Mouse (Mus musculus): Measurements from ENCODE around the gene Nhs. TPM values are rescaled to one million over a fixed set of nuclear protein-coding genes. Genes with fewer than 3 reads are reported as not detected.
A peak's percentile ranks its signal among the peaks of the same experiment; 100 is the strongest.

The Nhs gene
- polyA plus RNA-seq, 1 experiment from 2014 or later = 2.0 TPM

GRCm38 (mm10) chrX:162044109-162044508, 115.4 kb downstream of the Nhs start:
- Histone ChIP-seq H3K27ac (ENCODE audit: low read depth) (no peak overlapping the region), H3K9ac (ENCODE audit: low read length) (no peak overlapping the region), H3K4me1 (replicated peaks; ENCODE audit: control insufficient read depth, insufficient read depth, low read length) (0 out of 2 replicates have a peak, but pooled peaks cover 2% of the 10 kb centered on the region), H3K4me2 (ENCODE audit: low read length) (no peak overlapping the region), H3K9me3 (ENCODE audit: control insufficient read depth, low read length) (no peaks in the 10 kb centered on the region), H3K36me3 (ENCODE audit: control insufficient read depth, insufficient read depth, low read length) (no peaks in the 10 kb centered on the region), H3K4me3 (ENCODE audit: low read depth, low read length) (no peak overlapping the region), H3K27me3 (replicated peaks; ENCODE audit: control insufficient read depth, insufficient read depth, low read length) (0 out of 2 replicates have a peak, but pooled peaks cover 6% of the 10 kb centered on the region)
- DNase-seq (ENCODE audit: low spot score) (no peak), ATAC-seq (replicated peaks; ENCODE audit: low FRiP score, low TSS enrichment, low read depth) (no peak)

- no peak overlapping the region for H3K9ac ChIP-seq (ENCODE audit: low read length)
- no peak overlapping the region for H3K4me3 ChIP-seq (ENCODE audit: low read depth, low read length)
- 32% methylated on average over 13 of the region's 13 CpGs for WGBS
- no peak overlapping the region for H3K4me2 ChIP-seq (ENCODE audit: low read length)
- no peak overlapping the region for H3K27ac ChIP-seq (ENCODE audit: low read depth)
- H3K9me3 ChIP-seq (ENCODE audit: control insufficient read depth, low read length) = no peaks in the 10 kb centered on the region
- peaks cover 18% of the 10 kb centered on the region for H3K27me3 ChIP-seq (replicated peaks; ENCODE audit: control insufficient read depth, insufficient read depth, low read length)
- no peaks in the 10 kb centered on the region for H3K4me1 ChIP-seq (replicated peaks; ENCODE audit: control insufficient read depth, insufficient read depth, low read length)
- DNase-seq (ENCODE audit: low spot score) = peak; percentile 63
- no peaks in the 10 kb centered on the region for H3K36me3 ChIP-seq (ENCODE audit: control insufficient read depth, insufficient read depth, low read length)
- ATAC-seq (replicated peaks; ENCODE audit: low FRiP score, low TSS enrichment, low read depth) = no peak; the same call in 1 of the 2 replicates
Observed at GRCm38 (mm10) chrX:162025210-162025953, 134.1 kb downstream of the Nhs start.

- no peak overlapping the region for H3K27ac ChIP-seq (ENCODE audit: low read depth)
- H3K4me2 ChIP-seq (ENCODE audit: low read length) = no peak overlapping the region
- H3K36me3 ChIP-seq (ENCODE audit: control insufficient read depth, insufficient read depth, low read length) = no peaks in the 10 kb centered on the region
- no peak overlapping the region for H3K9ac ChIP-seq (ENCODE audit: low read length)
- no peak overlapping the region for H3K4me3 ChIP-seq (ENCODE audit: low read depth, low read length)
- H3K9me3 ChIP-seq (ENCODE audit: control insufficient read depth, low read length) = no peaks in the 10 kb centered on the region
- no peak for ATAC-seq (replicated peaks; ENCODE audit: low FRiP score, low TSS enrichment, low read depth)
- H3K27me3 ChIP-seq (replicated peaks; ENCODE audit: control insufficient read depth, insufficient read depth, low read length) = 0 out of 2 replicates have a peak, but pooled peaks cover 6% of the 10 kb centered on the region
- WGBS = 83% methylated on average over 3 of the region's 3 CpGs
- no peak for DNase-seq (ENCODE audit: low spot score)
- H3K4me1 ChIP-seq (replicated peaks; ENCODE audit: control insufficient read depth, insufficient read depth, low read length) = no peaks in the 10 kb centered on the region
Observed at GRCm38 (mm10) chrX:162021724-162022123, 137.8 kb downstream of the Nhs start.

- Histone ChIP-seq H3K27me3 (replicated peaks; ENCODE audit: control insufficient read depth, insufficient read depth, low read length) (0 out of 2 replicates have a peak, but pooled peaks cover 4% of the 10 kb centered on the region), H3K36me3 (ENCODE audit: control insufficient read depth, insufficient read depth, low read length) (no peaks in the 10 kb centered on the region), H3K4me1 (replicated peaks; ENCODE audit: control insufficient read depth, insufficient read depth, low read length) (no peaks in the 10 kb centered on the region), H3K27ac (ENCODE audit: low read depth) (no peak overlapping the region), H3K9ac (ENCODE audit: low read length) (no peak overlapping the region), H3K4me2 (ENCODE audit: low read length) (no peak overlapping the region), H3K9me3 (ENCODE audit: control insufficient read depth, low read length) (no peaks in the 10 kb centered on the region), H3K4me3 (ENCODE audit: low read depth, low read length) (no peak overlapping the region)
- 83% methylated on average over 3 of the region's 3 CpGs for WGBS
- ATAC-seq (replicated peaks; ENCODE audit: low FRiP score, low TSS enrichment, low read depth) (no peak), DNase-seq (ENCODE audit: low spot score) (no peak)
Observed at GRCm38 (mm10) chrX:162020039-162020566, 139.4 kb downstream of the Nhs start.

- Histone ChIP-seq H3K4me3 (ENCODE audit: low read depth, low read length) (no peak overlapping the region), H3K27me3 (replicated peaks; ENCODE audit: control insufficient read depth, insufficient read depth, low read length) (no peaks in the 10 kb centered on the region), H3K9me3 (ENCODE audit: control insufficient read depth, low read length) (no peaks in the 10 kb centered on the region), H3K4me2 (ENCODE audit: low read length) (no peak overlapping the region), H3K4me1 (replicated peaks; ENCODE audit: control insufficient read depth, insufficient read depth, low read length) (no peaks in the 10 kb centered on the region), H3K9ac (ENCODE audit: low read length) (no peak overlapping the region), H3K36me3 (ENCODE audit: control insufficient read depth, insufficient read depth, low read length) (no peaks in the 10 kb centered on the region), H3K27ac (ENCODE audit: low read depth) (no peak overlapping the region)
- no peak for DNase-seq (ENCODE audit: low spot score)
- no peak for ATAC-seq (replicated peaks; ENCODE audit: low FRiP score, low TSS enrichment, low read depth)
- WGBS = 63% methylated on average over 9 of the region's 9 CpGs
Observed at GRCm38 (mm10) chrX:162017471-162017870, 142.1 kb downstream of the Nhs start.

GRCm38 (mm10) chrX:162012570-162012969, 147.0 kb downstream of the Nhs start:
- WGBS = 85% methylated on average over 4 of the region's 4 CpGs
- no peak for DNase-seq (ENCODE audit: low spot score)
- H3K27me3 ChIP-seq (replicated peaks; ENCODE audit: control insufficient read depth, insufficient read depth, low read length) = peaks cover 9% of the 10 kb centered on the region

GRCm38 (mm10) chrX:162009876-162010275, 149.7 kb downstream of the Nhs start:
- Histone ChIP-seq H3K27me3 (replicated peaks; ENCODE audit: control insufficient read depth, insufficient read depth, low read length) (peaks cover 9% of the 10 kb centered on the region), H3K27ac (ENCODE audit: low read depth) (no peak overlapping the region), H3K4me2 (ENCODE audit: low read length) (no peak overlapping the region), H3K4me1 (replicated peaks; ENCODE audit: control insufficient read depth, insufficient read depth, low read length) (no peaks in the 10 kb centered on the region), H3K4me3 (ENCODE audit: low read depth, low read length) (no peak overlapping the region), H3K36me3 (ENCODE audit: control insufficient read depth, insufficient read depth, low read length) (no peaks in the 10 kb centered on the region), H3K9me3 (ENCODE audit: control insufficient read depth, low read length) (no peaks in the 10 kb centered on the region), H3K9ac (ENCODE audit: low read length) (no peak overlapping the region)
- 44% methylated on average over 3 of the region's 3 CpGs for WGBS
- ATAC-seq (replicated peaks; ENCODE audit: low FRiP score, low TSS enrichment, low read depth) (no peak), DNase-seq (ENCODE audit: low spot score) (no peak)

More at GRCm38 (mm10) chrX:162012570-162012969, 147.0 kb downstream of the Nhs start:
- no peaks in the 10 kb centered on the region for H3K9me3 ChIP-seq (ENCODE audit: control insufficient read depth, low read length)
- ATAC-seq (replicated peaks; ENCODE audit: low FRiP score, low TSS enrichment, low read depth) = no peak
- no peak overlapping the region for H3K4me3 ChIP-seq (ENCODE audit: low read depth, low read length)
- no peaks in the 10 kb centered on the region for H3K4me1 ChIP-seq (replicated peaks; ENCODE audit: control insufficient read depth, insufficient read depth, low read length)
- H3K4me2 ChIP-seq (ENCODE audit: low read length) = no peak overlapping the region
- H3K9ac ChIP-seq (ENCODE audit: low read length) = no peak overlapping the region
- no peak overlapping the region for H3K27ac ChIP-seq (ENCODE audit: low read depth)
- H3K36me3 ChIP-seq (ENCODE audit: control insufficient read depth, insufficient read depth, low read length) = no peaks in the 10 kb centered on the region

GRCm38 (mm10) chrX:162003818-162004217, 155.7 kb downstream of the Nhs start:
- Histone ChIP-seq H3K36me3 (ENCODE audit: control insufficient read depth, insufficient read depth, low read length) (no peaks in the 10 kb centered on the region), H3K4me2 (ENCODE audit: low read length) (no peak overlapping the region), H3K4me3 (ENCODE audit: low read depth, low read length) (no peak overlapping the region), H3K9ac (ENCODE audit: low read length) (no peak overlapping the region), H3K27me3 (replicated peaks; ENCODE audit: control insufficient read depth, insufficient read depth, low read length) (peaks cover 7% of the 10 kb centered on the region; the same call in 1 of the 2 replicates), H3K27ac (ENCODE audit: low read depth) (no peak overlapping the region), H3K9me3 (ENCODE audit: control insufficient read depth, low read length) (no peaks in the 10 kb centered on the region), H3K4me1 (replicated peaks; ENCODE audit: control insufficient read depth, insufficient read depth, low read length) (no peaks in the 10 kb centered on the region)
- ATAC-seq (replicated peaks; ENCODE audit: low FRiP score, low TSS enrichment, low read depth) (no peak), DNase-seq (ENCODE audit: low spot score) (no peak)
- 45% methylated on average over 1 of the region's 1 CpGs for WGBS

- no peak overlapping the region for H3K4me2 ChIP-seq (ENCODE audit: low read length)
- no peaks in the 10 kb centered on the region for H3K36me3 ChIP-seq (ENCODE audit: control insufficient read depth, insufficient read depth, low read length)
- no peak for ATAC-seq (replicated peaks; ENCODE audit: low FRiP score, low TSS enrichment, low read depth)
- no peaks in the 10 kb centered on the region for H3K9me3 ChIP-seq (ENCODE audit: control insufficient read depth, low read length)
- DNase-seq (ENCODE audit: low spot score) = no peak
- H3K4me3 ChIP-seq (ENCODE audit: low read depth, low read length) = no peak overlapping the region
- 0 out of 2 replicates have a peak, but pooled peaks cover 10% of the 10 kb centered on the region for H3K27me3 ChIP-seq (replicated peaks; ENCODE audit: control insufficient read depth, insufficient read depth, low read length)
- WGBS = 72% methylated on average over 3 of the region's 3 CpGs
- no peak overlapping the region for H3K27ac ChIP-seq (ENCODE audit: low read depth)
- H3K9ac ChIP-seq (ENCODE audit: low read length) = no peak overlapping the region
- H3K4me1 ChIP-seq (replicated peaks; ENCODE audit: control insufficient read depth, insufficient read depth, low read length) = no peaks in the 10 kb centered on the region
Observed at GRCm38 (mm10) chrX:161998876-161999275, 160.7 kb downstream of the Nhs start.
